Mouse (Mus musculus) lung, embryonic 14.5 days (tissue): ENCODE results near the gene Agpat3. TPM values are rescaled to one million over a fixed set of nuclear protein-coding genes. Genes with fewer than 3 reads are reported as not detected.

Experiments used
- ATAC-seq: fragments of 200-750 bp; cut with Nextera tagmentation; 2 replicates; pipeline ENCODE4 v1.8.0; 2017; ENCODE audit warnings: mild to moderate bottlenecking, moderate TSS enrichment, moderate library complexity; ENCODE audit not compliant: insufficient read depth
- DNase-seq: peaks from one replicate; pipeline ENCODE4 v3.0.0-alpha.2; 2015
- H3K27ac ChIP-seq: fragments of 300-500 bp; sonication (generic); 2 replicates; pipeline ENCODE4 v1.5.1; 2014; ENCODE audit warnings: low read depth, mild to moderate bottlenecking, moderate library complexity
- H3K27me3 ChIP-seq: fragments of 300-500 bp; sonication (generic); 2 replicates; pipeline ENCODE4 v1.6.1; 2014; ENCODE audit warnings: low read length, control low read depth; ENCODE audit not compliant: insufficient read depth
- H3K36me3 ChIP-seq: fragments of 300-500 bp; sonication (generic); 2 replicates; pipeline ENCODE4 v1.6.1; 2014; ENCODE audit warnings: control low read depth; ENCODE audit not compliant: insufficient read depth
- H3K4me1 ChIP-seq: fragments of 300-500 bp; sonication (generic); 2 replicates; pipeline ENCODE4 v1.6.1; 2014; ENCODE audit warnings: antibody characterized with exemption, control low read depth; ENCODE audit not compliant: insufficient read depth
- H3K4me2 ChIP-seq: fragments of 300-500 bp; sonication (generic); 2 replicates; pipeline ENCODE4 v1.6.1; 2014; ENCODE audit warnings: mild to moderate bottlenecking
- H3K4me3 ChIP-seq: fragments of 300-500 bp; sonication (generic); 2 replicates; pipeline ENCODE4 v1.5.1; 2014; ENCODE audit warnings: low read depth, low read length
- H3K9ac ChIP-seq: fragments of 300-500 bp; sonication (generic); 2 replicates; pipeline ENCODE4 v1.6.1; 2014
- H3K9me3 ChIP-seq: fragments of 300-500 bp; sonication (generic); 2 replicates; pipeline ENCODE4 v1.6.1; 2016; ENCODE audit warnings: low read depth, low read length, control low read depth
- CTCF ChIP-seq: IDR thresholded peaks from 2 replicates; pipeline ENCODE4 v1.5.1; 2016; ENCODE audit warnings: antibody characterized with exemption, low read depth
- WGBS: fragments of 180-500 bp; shearing (Covaris S2); extraction: QIAGEN DNeasy Blood & Tissue Kit; methylation state at CpG from one replicate; pipeline ENCODE4 v1.1.7; 2014; 5-methylcytosine and 5-hydroxymethylcytosine counted together
- polyA plus RNA-seq: library from polyadenylated mRNA; unstranded; fragments of >200 nt; fragmentation: Nextera tagmentation; extraction: Ambion mirVana; gene quantifications from 2 replicates; pipeline ENCODE4 v1.2.1, GENCODE M21; 2014

Agpat3 gene
- polyA plus RNA-seq, 1 experiment from 2014 or later = 62.1 TPM

- TF ChIP-seq CTCF = no peak
- 54% methylated on average over 6 of the region's 6 CpGs for WGBS
- H3K9me3 ChIP-seq = no peaks in the 10 kb centered on the region
- DNase-seq (no peak), ATAC-seq (no peak)
- no peak overlapping the region for H3K27ac ChIP-seq
- H3K4me1 ChIP-seq = no peaks in the 10 kb centered on the region
- no peak overlapping the region for H3K4me2 ChIP-seq
- no peaks in the 10 kb centered on the region for H3K36me3 ChIP-seq
- no peaks in the 10 kb centered on the region for H3K27me3 ChIP-seq
- H3K9ac ChIP-seq = no peak overlapping the region
- no peak overlapping the region for H3K4me3 ChIP-seq
Observed at GRCm38 (mm10) chr10:78258142-78258675, 94.1 kb downstream of the Agpat3 start.

DNA sequence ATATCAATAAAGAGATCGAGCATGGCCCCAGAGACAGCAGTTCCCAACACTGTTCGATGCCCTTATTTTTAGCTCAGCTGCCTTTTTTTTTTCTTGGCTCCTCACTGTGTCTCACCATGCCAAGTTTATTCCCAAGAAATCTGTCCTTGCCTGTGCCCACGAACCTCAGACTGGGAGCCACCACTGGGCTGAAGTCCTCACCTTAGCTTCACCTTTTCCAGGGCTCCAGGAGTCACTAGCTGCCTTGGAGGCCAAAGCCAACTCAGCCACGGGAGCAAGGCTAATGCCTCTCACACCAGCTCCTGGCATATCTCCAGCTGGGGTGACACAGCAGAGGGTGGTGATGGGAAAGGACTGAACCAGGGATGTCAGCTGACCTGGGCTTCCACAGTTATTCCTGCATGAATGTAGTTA lies 96.6 kb downstream of the Agpat3 start:
- WGBS = 54% methylated on average over 4 of the region's 4 CpGs
- ATAC-seq = no peak

DNA sequence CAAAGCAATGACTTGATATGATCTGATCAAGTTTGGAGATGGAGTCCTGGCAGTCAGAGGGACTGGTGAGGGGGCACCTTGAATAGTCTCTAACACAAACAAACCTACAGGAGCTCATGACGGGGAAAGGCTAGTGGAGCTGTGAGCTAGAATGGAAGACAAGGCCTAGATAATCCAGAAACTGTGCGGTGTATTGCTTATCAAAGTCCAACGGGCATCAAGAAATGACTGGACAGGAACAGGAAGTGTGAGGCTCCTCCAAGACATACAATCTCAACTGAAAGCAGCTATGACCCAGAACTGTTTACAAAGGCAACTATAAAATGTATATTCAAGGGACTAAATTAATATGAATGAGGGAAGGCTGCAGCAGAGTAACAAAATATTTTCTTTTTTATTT lies 105.1 kb downstream of the Agpat3 start:
- DNase-seq (no peak), ATAC-seq (no peak)
- Histone ChIP-seq H3K36me3 (no peaks in the 10 kb centered on the region), H3K9me3 (no peaks in the 10 kb centered on the region), H3K4me1 (peaks cover 5% of the 10 kb centered on the region; the same call in 1 of the 2 replicates), H3K4me2 (no peak overlapping the region), H3K4me3 (no peak overlapping the region), H3K27me3 (no peaks in the 10 kb centered on the region), H3K27ac (no peak overlapping the region), H3K9ac (no peak overlapping the region)
- no peak for TF ChIP-seq CTCF
- WGBS = 62% methylated on average over 3 of the region's 3 CpGs

More for the DNA sequence above, 96.6 kb downstream of the Agpat3 start:
- no peak overlapping the region for H3K27ac ChIP-seq
- H3K9ac ChIP-seq = no peak overlapping the region
- H3K27me3 ChIP-seq = no peaks in the 10 kb centered on the region
- H3K9me3 ChIP-seq = no peaks in the 10 kb centered on the region
- no peaks in the 10 kb centered on the region for H3K4me1 ChIP-seq
- H3K4me2 ChIP-seq = no peak overlapping the region
- no peak for DNase-seq
- TF ChIP-seq CTCF = no peak
- H3K4me3 ChIP-seq = no peak overlapping the region
- H3K36me3 ChIP-seq = no peaks in the 10 kb centered on the region

GRCm38 (mm10) chr10:78246725-78247124 lies 105.6 kb downstream of the Agpat3 start:
- no peak overlapping the region for H3K9ac ChIP-seq
- no peak overlapping the region for H3K27ac ChIP-seq
- no peak overlapping the region for H3K4me3 ChIP-seq
- H3K4me2 ChIP-seq = no peak overlapping the region
- no peak for ATAC-seq
- 78% methylated on average over 4 of the region's 4 CpGs for WGBS
- no peaks in the 10 kb centered on the region for H3K36me3 ChIP-seq
- DNase-seq = no peak
- H3K27me3 ChIP-seq = no peaks in the 10 kb centered on the region
- no peak for TF ChIP-seq CTCF
- peaks cover 5% of the 10 kb centered on the region; the same call in 1 of the 2 replicates for H3K4me1 ChIP-seq
- no peaks in the 10 kb centered on the region for H3K9me3 ChIP-seq

GRCm38 (mm10) chr10:78245225-78245547 lies 107.1 kb downstream of the Agpat3 start:
- H3K27me3 ChIP-seq = no peaks in the 10 kb centered on the region
- 16% methylated on average over 7 of the region's 7 CpGs for WGBS
- DNase-seq = peak; percentile 11
- H3K27ac ChIP-seq = no peak overlapping the region
- peak overlapping the region; percentile 79 for H3K9ac ChIP-seq
- TF ChIP-seq CTCF = no peak
- H3K4me3 ChIP-seq = peak overlapping the region; percentile 85
- no peaks in the 10 kb centered on the region for H3K36me3 ChIP-seq
- H3K4me1 ChIP-seq = peaks cover 5% of the 10 kb centered on the region; the same call in 1 of the 2 replicates
- peak; percentile 10; the same call in 1 of the 2 replicates for ATAC-seq
- H3K4me2 ChIP-seq = peak overlapping the region; percentile 99
- H3K9me3 ChIP-seq = no peaks in the 10 kb centered on the region

GRCm38 (mm10) chr10:78244438-78245224 lies 107.7 kb downstream of the Agpat3 start, which contains the start of gene Trappc10:
Trappc10 (minus strand) TSS chr10:78244641.
- TF ChIP-seq CTCF = no peak
- H3K36me3 ChIP-seq = no peaks in the 10 kb centered on the region
- 0 out of 2 replicates have a peak within 1 kb of the TSS, but pooled peaks have one; percentile 24 for H3K27ac ChIP-seq
- DNase-seq (peak; percentile 93), ATAC-seq (peak; percentile 97)
- peak within 1 kb of the TSS; percentile 99 for H3K4me2 ChIP-seq
- H3K4me1 ChIP-seq = peaks cover 5% of the 10 kb centered on the region; the same call in 1 of the 2 replicates
- WGBS = under 1% methylated on average over 68 of the region's 74 CpGs
- H3K9ac ChIP-seq = peak within 1 kb of the TSS; percentile 79
- peak within 1 kb of the TSS; percentile 85 for H3K4me3 ChIP-seq
- no peaks in the 10 kb centered on the region for H3K9me3 ChIP-seq
- no peaks in the 10 kb centered on the region for H3K27me3 ChIP-seq

GRCm38 (mm10) chr10:78244058-78244437 lies 108.2 kb downstream of the Agpat3 start:
- Histone ChIP-seq H3K9ac (peak overlapping the region; percentile 79), H3K4me3 (peak overlapping the region; percentile 85), H3K4me1 (peaks cover 5% of the 10 kb centered on the region; the same call in 1 of the 2 replicates), H3K4me2 (peak overlapping the region; percentile 99), H3K27me3 (no peaks in the 10 kb centered on the region), H3K36me3 (no peaks in the 10 kb centered on the region), H3K27ac (no peak overlapping the region), H3K9me3 (no peaks in the 10 kb centered on the region)
- peak; percentile 34 for DNase-seq
- 0% methylated on average over 27 of the region's 33 CpGs for WGBS
- peak; percentile 80 for ATAC-seq
- TF ChIP-seq CTCF = no peak
